Mouse (Mus musculus) CH12.LX (cell line): Measurements from ENCODE around the gene Slc18b1. TPM values are rescaled to one million over a fixed set of nuclear protein-coding genes. Genes with fewer than 3 reads are reported as not detected.
A peak's percentile ranks its signal among the peaks of the same experiment; 100 is the strongest.

Source experiments
- DNase-seq: peaks from one replicate; pipeline ENCODE4 v3.0.0-alpha.2; 2013; ENCODE audit errors: extremely low read depth
- H3K27ac ChIP-seq: 2 replicates; pipeline ENCODE4 v1.5.1; 2012; ENCODE audit warnings: low read depth, mild to moderate bottlenecking, control low read depth, moderate library complexity; ENCODE audit not compliant: insufficient read depth
- H3K27me3 ChIP-seq: replicated peaks from 2 replicates; pipeline ENCODE3; 2012; ENCODE audit warnings: inconsistent platforms
- H3K36me3 ChIP-seq, 2 experiments: replicated peaks in 1 of 2; 2 replicates each; pipeline versions ENCODE3 to v1.6.1; 2012; ENCODE audit warnings: inconsistent platforms in 1 of 2, low read length in 1 of 2, mild to moderate bottlenecking in 1 of 2, mixed read lengths in 1 of 2, moderate library complexity in 1 of 2; ENCODE audit not compliant: control insufficient read depth in 1 of 2, insufficient read depth in 1 of 2
- H3K4me1 ChIP-seq, 2 experiments: 2 replicates each; pipeline ENCODE4 v1.6.1; 2012; ENCODE audit warnings: inconsistent platforms in 1 of 2, moderate library complexity in 1 of 2; ENCODE audit not compliant: insufficient read depth in 2 of 2, control insufficient read depth in 1 of 2
- H3K4me2 ChIP-seq: 2 replicates; pipeline ENCODE4 v1.6.1; 2012; ENCODE audit warnings: low read depth, mild to moderate bottlenecking, control low read depth; ENCODE audit not compliant: poor library complexity, insufficient read depth, severe bottlenecking
- H3K4me3 ChIP-seq, 3 experiments: fragments of 150-350 bp in 1 of 3; sonication (generic) in 1 of 3; replicated peaks in 1 of 3; 2 replicates each; pipeline versions ENCODE3 to v1.5.1; 2011 to 2012; ENCODE audit warnings: low read depth in 2 of 3, low read length in 2 of 3, mild to moderate bottlenecking in 2 of 3, moderate library complexity in 2 of 3, control low read depth in 1 of 3, improper control_type of control experiment in 1 of 3, inconsistent platforms in 1 of 3, mixed read lengths in 1 of 3; ENCODE audit not compliant: poor library complexity in 1 of 3
- H3K79me2 ChIP-seq: replicated peaks from 2 replicates; pipeline ENCODE4 v1.6.1; 2012; ENCODE audit warnings: mild to moderate bottlenecking, moderate library complexity; ENCODE audit not compliant: control insufficient read depth, poor library complexity, insufficient read depth, severe bottlenecking; ENCODE audit errors: extremely low read depth
- H3K9ac ChIP-seq: 2 replicates; pipeline ENCODE4 v1.6.1; 2012; ENCODE audit warnings: low read depth, mild to moderate bottlenecking, control low read depth, moderate library complexity; ENCODE audit not compliant: insufficient read depth
- H3K9me3 ChIP-seq: replicated peaks from 2 replicates; pipeline ENCODE3; 2012; ENCODE audit warnings: low read length, inconsistent platforms, mixed read lengths
- BHLHE40 ChIP-seq: IDR thresholded peaks from 2 replicates; pipeline ENCODE4 v1.6.1; 2011; ENCODE audit warnings: mild to moderate bottlenecking, low read depth, low read length, improper control_type of control experiment
- CTCF ChIP-seq, 2 experiments: IDR thresholded peaks in 1 of 2; conservative IDR thresholded peaks in 1 of 2; 2 replicates each; pipeline ENCODE4 v1.5.1; 2011 to 2012; ENCODE audit warnings: low read depth in 2 of 2, low read length in 2 of 2, improper control_type of control experiment in 1 of 2, inconsistent platforms in 1 of 2, mild to moderate bottlenecking in 1 of 2, moderate library complexity in 1 of 2
- E2F4 ChIP-seq: IDR thresholded peaks from 2 replicates; pipeline ENCODE4 v1.6.1; 2011; ENCODE audit warnings: low read depth, low read length, improper control_type of control experiment; ENCODE audit not compliant: insufficient replicate concordance
- EP300 ChIP-seq: IDR thresholded peaks from 2 replicates; pipeline ENCODE4 v1.6.1; 2011; ENCODE audit warnings: low read length, improper control_type of control experiment
- ETS1 ChIP-seq: conservative IDR thresholded peaks from 2 replicates; pipeline ENCODE4 v1.6.1; 2012; ENCODE audit warnings: low read depth, mild to moderate bottlenecking, inconsistent platforms, low read length, improper control_type of control experiment, moderate library complexity
- IRF4 ChIP-seq: IDR thresholded peaks from 2 replicates; pipeline ENCODE4 v1.6.1; 2014; ENCODE audit warnings: low read depth, mild to moderate bottlenecking, inconsistent platforms, low read length, improper control_type of control experiment
- JUND ChIP-seq: conservative IDR thresholded peaks from 2 replicates; pipeline ENCODE4 v1.6.1; 2011; ENCODE audit warnings: low read depth, low read length, improper control_type of control experiment
- KAT2A ChIP-seq: IDR thresholded peaks from 2 replicates; pipeline ENCODE4 v1.6.1; 2012; ENCODE audit warnings: low read length, improper control_type of control experiment, inconsistent platforms; ENCODE audit not compliant: insufficient replicate concordance
- MAFK ChIP-seq: IDR thresholded peaks from 2 replicates; pipeline ENCODE4 v1.6.1; 2011; ENCODE audit warnings: low read length, improper control_type of control experiment; ENCODE audit not compliant: insufficient replicate concordance
- MAX ChIP-seq: IDR thresholded peaks from 2 replicates; pipeline ENCODE4 v1.6.1; 2011; ENCODE audit warnings: low read length, improper control_type of control experiment
- MAZ ChIP-seq: IDR thresholded peaks from 2 replicates; pipeline ENCODE4 v1.6.1; 2012; ENCODE audit warnings: low read depth, mild to moderate bottlenecking, inconsistent platforms, low read length, improper control_type of control experiment, moderate library complexity
- NRF1 ChIP-seq: IDR thresholded peaks from 2 replicates; pipeline ENCODE4 v1.6.1; 2014; ENCODE audit warnings: low read depth, mild to moderate bottlenecking, inconsistent platforms, low read length, improper control_type of control experiment, moderate library complexity
- POLR2A ChIP-seq: IDR thresholded peaks from 2 replicates; pipeline ENCODE4 v1.6.1; 2011; ENCODE audit warnings: low read depth, mild to moderate bottlenecking, improper control_type of control experiment, low read length
- RAD21 ChIP-seq: IDR thresholded peaks from 2 replicates; pipeline ENCODE4 v1.6.1; 2011; ENCODE audit warnings: low read depth, mild to moderate bottlenecking, low read length, improper control_type of control experiment, moderate library complexity
- SIN3A ChIP-seq: IDR thresholded peaks from 2 replicates; pipeline ENCODE4 v1.6.1; 2012; ENCODE audit warnings: low read length, improper control_type of control experiment, inconsistent platforms
- ZKSCAN1 ChIP-seq: IDR thresholded peaks from 2 replicates; pipeline ENCODE4 v1.6.1; 2012; ENCODE audit warnings: low read depth, inconsistent platforms, low read length, improper control_type of control experiment, borderline replicate concordance
- ZMIZ1 ChIP-seq: IDR thresholded peaks from 2 replicates; pipeline ENCODE4 v1.6.1; 2012; ENCODE audit warnings: low read depth, mild to moderate bottlenecking, inconsistent platforms, low read length, improper control_type of control experiment
- ZNF384 ChIP-seq: IDR thresholded peaks from 2 replicates; pipeline ENCODE4 v1.6.1; 2012; ENCODE audit warnings: low read depth, low read length, improper control_type of control experiment, inconsistent platforms
- dilution Hi-C: fragments of 300-500 bp; cut with MboI; formaldehyde crosslinking; loops from 2 replicates; pipeline ENCODE4 v1.14.3; 2020; ENCODE audit warnings: low sequenced_read_pairs; ENCODE audit not compliant: extremely low pct_unique_long_range_greater_than_20kb, extremely low pct_ligation_motif_present
- in situ Hi-C: fragments of 300-500 bp; cut with MboI; formaldehyde crosslinking; loops from 3 replicates; pipeline ENCODE4 v1.14.3; 2019; ENCODE audit warnings: low sequenced_read_pairs, low pct_ligation_motif_present, low pct_unique_long_range_greater_than_20kb, mixed read lengths
- polyA plus RNA-seq: library from polyadenylated mRNA; unstranded; fragments of >175 nt; gene quantifications from 2 replicates; pipeline ENCODE4 v1.2.1, GENCODE M21; 2012; ENCODE audit warnings: low read depth; ENCODE audit not compliant: insufficient read length
- total RNA-seq, 2 experiments: library from RNA; depleted of rRNA; stranded (reverse); fragments of 300-350 nt in 1 of 2; fragments of >200 nt in 1 of 2; gene quantifications; 2 replicates each; pipeline ENCODE4 v1.2.3; 2012 to 2014

The Slc18b1 gene
- total and polyA plus RNA-seq, 3 experiments: not detected

GRCm38 (mm10) chr10:23839368-23839767, 42.6 kb downstream of the Slc18b1 start:
- Histone ChIP-seq H3K9me3 (no peaks in the 10 kb centered on the region), H3K4me3 (no peak overlapping the region), H3K9ac (no peak overlapping the region), H3K27ac (no peak overlapping the region), H3K4me2 (no peak overlapping the region), H3K79me2 (no peaks in the 10 kb centered on the region), H3K4me1 (peaks cover 9 to 32% of the 10 kb centered on the region in 2 experiments), H3K27me3 (no peaks in the 10 kb centered on the region), H3K36me3 (no peaks in the 10 kb centered on the region)
- in situ Hi-C loops (no loop called here), dilution Hi-C loops (no loop called here)
- peak; percentile 9 for DNase-seq
- TF ChIP-seq ZKSCAN1 (no peak), ZNF384 (no peak), MAFK (no peak), CTCF (conservative IDR thresholded peaks at IDR 0.05 in 1 of 2, IDR thresholded peaks at IDR 0.05 in 1 of 2; ENCODE audit: low read depth in 2 of 2, low read length in 2 of 2) (peak in 1 of 2 experiments; percentile 39; a peak in 1 of 4 replicates), RAD21 (peak; percentile 18)

GRCm38 (mm10) chr10:23840496-23840895, 43.7 kb downstream of the Slc18b1 start:
- Histone ChIP-seq H3K4me1 (peaks cover 9 to 32% of the 10 kb centered on the region in 2 experiments), H3K9ac (no peak overlapping the region), H3K36me3 (no peaks in the 10 kb centered on the region), H3K79me2 (no peaks in the 10 kb centered on the region), H3K9me3 (no peaks in the 10 kb centered on the region), H3K4me3 (no peak overlapping the region)
- DNase-seq: peak; percentile 44
- TF ChIP-seq BHLHE40 (peak; percentile 60), SIN3A (0 out of 2 replicates have a peak, but pooled peaks have one; percentile 23), ETS1 (peak; percentile 47), EP300 (peak; percentile 81), NRF1 (no peak), KAT2A (no peak), MAZ (0 out of 2 replicates have a peak, but pooled peaks have one; percentile 37), ZNF384 (no peak), ZMIZ1 (no peak), JUND (no peak), POLR2A (no peak), E2F4 (no peak), IRF4 (peak; percentile 93), MAX (no peak)
- TF ChIP-seq, all 38 proteins: peak for 6
- H3K4me2 ChIP-seq: peak overlapping the region; percentile 59
- in situ Hi-C loops: no loop called here
- dilution Hi-C loops: no loop called here
- H3K27ac ChIP-seq: no peak overlapping the region
- no peaks in the 10 kb centered on the region for H3K27me3 ChIP-seq
